Mouse (Mus musculus) liver, embryonic 14.5 days (tissue): ENCODE measurements around the gene Krtap5-1. TPM values are rescaled to one million over a fixed set of nuclear protein-coding genes. Genes with fewer than 3 reads are reported as not detected.
"Not testable (repeated sequence)": the region's sequence is repeated elsewhere in the genome, so short reads cannot be mapped to it uniquely, and the experiment has no call there.

Experiments
- ATAC-seq: fragments of 200-750 bp; cut with Nextera tagmentation; 2 replicates; pipeline ENCODE4 v1.8.0; 2017; ENCODE audit warnings: moderate number of reproducible peaks, mild to moderate bottlenecking, moderate library complexity; ENCODE audit not compliant: insufficient read depth
- DNase-seq, 3 experiments: peaks; one replicate each; pipeline ENCODE4 v3.0.0-alpha.2; 2012 to 2013; ENCODE audit warnings: low read depth in 3 of 3, low spot score in 3 of 3
- H3K27ac ChIP-seq: fragments of 300-500 bp; sonication (generic); 2 replicates; pipeline ENCODE4 v1.5.1; 2014; ENCODE audit warnings: moderate library complexity, mild to moderate bottlenecking, control low read depth, inconsistent platforms
- H3K27me3 ChIP-seq: fragments of 300-500 bp; sonication (generic); 2 replicates; pipeline ENCODE4 v1.6.1; 2014; ENCODE audit warnings: mild to moderate bottlenecking, low read length, moderate library complexity; ENCODE audit not compliant: control insufficient read depth, insufficient read depth
- H3K36me3 ChIP-seq: fragments of 300-500 bp; sonication (generic); replicated peaks from 2 replicates; pipeline ENCODE4 v1.6.1; 2014; ENCODE audit warnings: low read depth; ENCODE audit not compliant: control insufficient read depth, insufficient read depth
- H3K4me1 ChIP-seq, 2 experiments: fragments of 200-500 bp in 1 of 2; fragments of 300-500 bp in 1 of 2; sonication (generic) in 1 of 2; replicated peaks; 2 replicates each; pipeline ENCODE4 v1.6.1; 2012 to 2014; ENCODE audit warnings: antibody characterized with exemption in 1 of 2, inconsistent platforms in 1 of 2, low read length in 1 of 2; ENCODE audit not compliant: control insufficient read depth in 2 of 2, insufficient read depth in 2 of 2
- H3K4me2 ChIP-seq: fragments of 300-500 bp; sonication (generic); 2 replicates; pipeline ENCODE4 v1.6.1; 2014; ENCODE audit warnings: low read depth, mild to moderate bottlenecking, control low read depth, moderate library complexity
- H3K4me3 ChIP-seq, 2 experiments: fragments of 200-500 bp in 1 of 2; fragments of 300-500 bp in 1 of 2; sonication (generic) in 1 of 2; 2 replicates each; pipeline ENCODE4 v1.5.1; 2012 to 2014; ENCODE audit warnings: low read depth in 2 of 2, low read length in 2 of 2, mild to moderate bottlenecking in 2 of 2, control low read depth in 1 of 2, inconsistent platforms in 1 of 2, moderate library complexity in 1 of 2; ENCODE audit not compliant: insufficient read depth in 1 of 2
- H3K9ac ChIP-seq: fragments of 300-500 bp; sonication (generic); replicated peaks from 2 replicates; pipeline ENCODE4 v1.6.1; 2014; ENCODE audit warnings: mild to moderate bottlenecking, control low read depth, moderate library complexity
- H3K9me3 ChIP-seq: fragments of 300-500 bp; sonication (generic); 2 replicates; pipeline ENCODE4 v1.6.1; 2016; ENCODE audit warnings: low read length, mixed read lengths; ENCODE audit not compliant: control insufficient read depth
- CTCF ChIP-seq: IDR thresholded peaks from 2 replicates; pipeline ENCODE4 v1.5.1; 2016; ENCODE audit warnings: antibody characterized with exemption, low read depth, control low read depth
- EP300 ChIP-seq: IDR thresholded peaks from 2 replicates; pipeline ENCODE4 v1.6.1; 2016; ENCODE audit warnings: antibody characterized with exemption, low read depth
- WGBS: fragments of 180-500 bp; shearing (Covaris S2); extraction: QIAGEN DNeasy Blood & Tissue Kit; methylation state at CpG from one replicate; pipeline ENCODE4 v1.1.7; 2014; ENCODE audit not compliant: insufficient replicate concordance; 5-methylcytosine and 5-hydroxymethylcytosine counted together
- polyA plus RNA-seq, 2 experiments: library from polyadenylated mRNA; depleted of rRNA in 1 of 2; stranded (reverse) in 1 of 2; unstranded in 1 of 2; fragments of >200 nt; fragmentation: Nextera tagmentation in 1 of 2; extraction: Ambion mirVana in 1 of 2; gene quantifications; 2 replicates each; pipeline versions ENCODE4 v1.2.1 to v1.2.3; 2012 to 2014

Krtap5-1 gene
- polyA plus RNA-seq, 2 experiments: not detected

GRCm38 (mm10) chr7:142326714-142327445 lies 30.0 kb upstream of the Krtap5-1 start:
- H3K27ac ChIP-seq: no peak overlapping the region
- no peak overlapping the region for H3K9ac ChIP-seq
- no peaks in the 10 kb centered on the region for H3K36me3 ChIP-seq
- 41% methylated on average over 9 of the region's 9 CpGs for WGBS
- TF ChIP-seq EP300: no peak
- no peak for TF ChIP-seq CTCF
- H3K4me2 ChIP-seq: no peak overlapping the region
- H3K4me1 ChIP-seq: peaks cover 7 to 10% of the 10 kb centered on the region in 2 experiments
- H3K4me3 ChIP-seq: no peak overlapping the region
- no peaks in the 10 kb centered on the region for H3K9me3 ChIP-seq
- no peak for ATAC-seq
- no peaks in the 10 kb centered on the region for H3K27me3 ChIP-seq
- no peak for DNase-seq

- DNase-seq (no peak), ATAC-seq (no peak)
- Histone ChIP-seq H3K9me3 (no peaks in the 10 kb centered on the region), H3K4me3 (no peak overlapping the region), H3K27me3 (no peaks in the 10 kb centered on the region), H3K9ac (no peak overlapping the region), H3K4me1 (no peaks in the 10 kb centered on the region; a peak in 1 of 4 replicates), H3K4me2 (no peak overlapping the region), H3K36me3 (no peaks in the 10 kb centered on the region), H3K27ac (no peak overlapping the region)
- TF ChIP-seq CTCF (no peak), EP300 (no peak)
- WGBS: 74% methylated on average over 12 of the region's 12 CpGs
These were observed 26.6 kb upstream of the Krtap5-1 start for GRCm38 (mm10) chr7:142323396-142324117.

- H3K4me3 ChIP-seq: no peak overlapping the region
- H3K4me2 ChIP-seq: no peak overlapping the region
- H3K27ac ChIP-seq: no peak overlapping the region
- WGBS: 71% methylated on average over 6 of the region's 6 CpGs
- H3K36me3 ChIP-seq: no peaks in the 10 kb centered on the region
- no peak for DNase-seq
- no peak for ATAC-seq
- TF ChIP-seq EP300: no peak
- TF ChIP-seq CTCF: no peak
- H3K9me3 ChIP-seq: no peaks in the 10 kb centered on the region
- H3K4me1 ChIP-seq: peaks cover 0 to 2% of the 10 kb centered on the region in 2 experiments; a peak in 1 of 4 replicates
- no peak overlapping the region for H3K9ac ChIP-seq
- no peaks in the 10 kb centered on the region for H3K27me3 ChIP-seq
These were observed 25.7 kb upstream of the Krtap5-1 start for GRCm38 (mm10) chr7:142322641-142323040.

- H3K4me2 ChIP-seq, H3K9me3 ChIP-seq, H3K9ac ChIP-seq, H3K27me3 ChIP-seq, H3K27ac ChIP-seq, ATAC-seq, H3K4me1 ChIP-seq, H3K36me3 ChIP-seq, H3K4me3 ChIP-seq, DNase-seq: not testable (repeated sequence)
- 71% methylated on average over 3 of the region's 10 CpGs for WGBS
These were observed 24.9 kb upstream of the Krtap5-1 start for GRCm38 (mm10) chr7:142321637-142322306.

GRCm38 (mm10) chr7:142320906-142321305 lies 24.0 kb upstream of the Krtap5-1 start:
- Histone ChIP-seq H3K36me3 (no peaks in the 10 kb centered on the region), H3K9me3 (no peaks in the 10 kb centered on the region)

More at GRCm38 (mm10) chr7:142320906-142321305, 24.0 kb upstream of the Krtap5-1 start:
- Histone ChIP-seq H3K4me2 (no peak overlapping the region), H3K4me1 (peaks cover 0 to 5% of the 10 kb centered on the region in 2 experiments; a peak in 2 of 4 replicates), H3K9ac (no peak overlapping the region), H3K27me3 (no peaks in the 10 kb centered on the region), H3K27ac (no peak overlapping the region), H3K4me3 (no peak overlapping the region)
- TF ChIP-seq EP300 (no peak), CTCF (no peak)
- no peak for DNase-seq
- 18% methylated on average over 2 of the region's 2 CpGs for WGBS
- no peak for ATAC-seq
